Mouse (Mus musculus) ovary, postnatal 14 days (tissue): ENCODE measurements around the gene Borcs8.
A peak's percentile ranks its signal among the peaks of the same experiment; 100 is the strongest.

ENCODE experiments used
- DNase-seq: peaks from one replicate; pipeline ENCODE4 v3.0.0; 2022; ENCODE audit warnings: low spot score

Borcs8 gene

DNA sequence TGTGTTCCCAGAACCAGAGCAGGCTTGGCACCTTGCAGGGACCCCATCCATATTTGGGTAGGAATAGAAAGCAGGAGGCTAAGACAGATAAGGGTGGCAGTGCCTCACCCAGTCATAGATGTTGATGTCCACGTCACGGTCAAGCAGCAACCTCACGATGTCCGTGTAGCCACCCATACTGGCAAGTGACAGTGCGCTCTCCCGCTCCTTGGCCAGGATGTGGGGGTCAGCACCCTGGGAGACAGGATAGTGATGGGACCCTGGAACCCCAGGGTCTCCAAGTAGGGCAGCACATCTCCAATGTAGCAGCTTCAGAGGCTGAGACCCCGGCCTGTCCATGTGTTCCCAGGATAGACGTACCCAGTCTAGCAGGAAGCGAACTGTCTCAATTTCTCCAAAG, 4.4 kb upstream of the Borcs8 start:
- DNase-seq = no peak

DNA sequence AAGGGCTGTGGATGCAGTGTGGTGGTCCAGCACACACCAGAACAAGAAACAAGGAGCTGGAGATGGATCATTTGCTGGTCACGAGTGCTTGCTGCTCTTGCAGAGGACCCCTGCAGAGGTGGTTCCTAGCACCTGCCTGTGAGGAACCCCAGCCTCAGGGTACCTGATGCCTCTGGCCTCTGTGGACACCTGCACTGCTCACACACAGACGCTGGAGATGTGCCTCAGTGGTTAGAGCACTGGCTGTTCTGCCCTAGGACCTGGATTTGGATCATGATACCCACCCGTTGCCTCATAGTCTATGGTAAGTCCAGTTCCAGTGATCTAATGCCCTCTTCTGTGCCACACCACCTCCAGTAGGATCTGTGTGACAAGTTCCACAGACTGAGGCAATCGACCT, 2.7 kb upstream of the Borcs8 start:
- DNase-seq = no peak

GRCm38 (mm10) chr8:70137890-70138289, 1.4 kb upstream of the Borcs8 start:
- DNase-seq = no peak

- no peak for DNase-seq
Observed at GRCm38 (mm10) chr8:70139981-70140380, 682 bp downstream of the Borcs8 start.

- DNase-seq = no peak
Observed at GRCm38 (mm10) chr8:70147678-70148607, 8.6 kb downstream of the Borcs8 start.

GRCm38 (mm10) chr8:70150158-70150557, 10.9 kb downstream of the Borcs8 start:
- no peak for DNase-seq

DNA sequence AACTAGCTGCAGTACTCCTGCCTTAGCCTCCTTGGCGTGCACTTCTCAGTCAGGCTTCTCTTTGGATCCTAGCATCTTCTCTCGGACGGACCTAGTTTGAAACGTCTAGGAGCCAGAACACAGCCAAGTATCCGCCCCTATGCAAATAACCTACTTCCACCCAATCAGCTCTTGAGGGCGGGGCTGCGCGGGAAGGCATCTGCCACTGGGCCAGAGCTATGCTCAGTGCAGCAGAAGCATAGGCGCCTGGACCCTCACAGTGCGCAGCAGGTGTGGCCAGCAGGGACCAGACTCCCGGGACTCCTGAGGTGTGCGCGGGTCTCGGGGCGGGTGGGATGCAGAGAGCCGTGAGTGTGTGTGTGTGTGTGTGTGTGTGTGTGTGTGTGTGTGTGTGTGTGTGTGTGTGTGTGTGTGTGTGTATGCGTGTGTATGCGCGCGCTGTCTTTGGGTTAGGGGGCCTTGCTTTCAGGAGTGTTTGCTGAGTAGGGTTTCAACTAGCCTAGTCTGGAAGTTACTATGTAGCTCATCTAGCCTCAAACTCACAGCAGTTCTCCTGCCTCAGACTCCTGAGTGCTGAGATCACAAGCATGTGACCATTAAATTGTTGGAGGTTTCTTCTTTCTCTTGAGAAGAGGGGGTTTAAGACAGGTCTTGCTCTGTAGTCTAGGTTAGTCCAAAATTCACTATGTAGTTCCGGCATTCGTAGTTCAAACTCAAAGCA, 13.4 kb downstream of the Borcs8 start:
- DNase-seq = peak; percentile 56

- no peak for DNase-seq
Observed at GRCm38 (mm10) chr8:70157240-70157800, 18.0 kb downstream of the Borcs8 start.

DNA sequence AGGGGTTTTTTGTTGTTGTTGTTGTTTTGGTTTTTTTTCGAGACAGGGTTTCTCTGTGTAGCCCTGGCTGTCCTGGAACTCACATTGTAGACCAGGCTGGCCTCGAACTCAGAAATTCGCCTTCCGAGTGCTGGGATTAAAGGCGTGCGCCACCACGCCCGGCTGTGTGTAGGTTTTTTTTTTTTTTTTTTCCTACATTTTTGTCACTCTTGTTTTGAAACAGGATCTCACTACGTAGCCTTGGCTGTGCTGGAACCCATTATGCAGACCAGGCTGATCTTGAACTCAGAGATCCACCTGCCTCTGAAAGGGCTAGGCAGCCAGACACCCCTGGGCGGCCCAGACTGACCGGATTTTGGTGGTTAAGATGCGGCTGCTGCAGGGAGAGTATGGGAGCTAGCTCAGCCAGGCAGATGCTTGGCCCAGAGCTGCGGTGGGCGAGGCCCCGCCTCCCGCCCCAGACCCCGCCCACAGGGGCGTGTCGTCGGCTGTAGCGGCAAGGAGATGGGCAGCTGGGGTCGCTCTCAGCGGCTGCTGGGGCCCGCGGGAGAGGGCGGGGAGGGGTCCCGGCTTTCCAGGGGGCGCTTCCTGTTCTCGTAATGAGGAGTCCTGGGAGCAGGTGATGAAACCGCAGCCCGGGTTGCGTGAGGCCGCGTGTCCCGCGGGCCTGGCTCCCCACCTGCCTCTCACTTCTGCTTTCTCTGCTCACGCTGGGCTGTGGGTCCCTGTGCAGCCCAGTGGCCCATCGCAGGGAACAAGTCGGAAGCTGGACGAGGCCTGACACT, 19.0 kb downstream of the Borcs8 start:
- peak; percentile 59 for DNase-seq

DNA sequence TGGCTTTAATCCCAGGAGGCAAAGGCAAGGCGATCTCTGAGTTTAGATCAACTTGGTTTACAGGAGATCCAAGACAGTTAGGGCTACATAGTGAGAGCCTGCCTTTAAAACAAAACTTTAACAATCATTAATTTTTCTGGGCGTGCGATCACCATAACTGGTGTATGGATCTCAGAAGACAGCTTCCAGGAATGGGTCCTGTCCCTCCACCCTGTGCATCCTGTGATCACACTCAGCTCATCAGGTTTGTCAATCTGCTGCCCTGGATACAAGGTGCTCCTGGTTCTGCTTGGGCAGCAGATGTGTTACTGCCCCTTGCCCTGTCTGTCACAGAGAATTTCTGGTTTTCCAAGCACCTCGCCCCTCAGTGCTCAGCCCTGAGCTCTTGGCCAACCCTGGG, 19.9 kb downstream of the Borcs8 start:
- no peak for DNase-seq

GRCm38 (mm10) chr8:70160015-70160414, 20.7 kb downstream of the Borcs8 start:
- DNase-seq = no peak

- no peak for DNase-seq
Observed at GRCm38 (mm10) chr8:70163316-70163715, 24.0 kb downstream of the Borcs8 start.

DNA sequence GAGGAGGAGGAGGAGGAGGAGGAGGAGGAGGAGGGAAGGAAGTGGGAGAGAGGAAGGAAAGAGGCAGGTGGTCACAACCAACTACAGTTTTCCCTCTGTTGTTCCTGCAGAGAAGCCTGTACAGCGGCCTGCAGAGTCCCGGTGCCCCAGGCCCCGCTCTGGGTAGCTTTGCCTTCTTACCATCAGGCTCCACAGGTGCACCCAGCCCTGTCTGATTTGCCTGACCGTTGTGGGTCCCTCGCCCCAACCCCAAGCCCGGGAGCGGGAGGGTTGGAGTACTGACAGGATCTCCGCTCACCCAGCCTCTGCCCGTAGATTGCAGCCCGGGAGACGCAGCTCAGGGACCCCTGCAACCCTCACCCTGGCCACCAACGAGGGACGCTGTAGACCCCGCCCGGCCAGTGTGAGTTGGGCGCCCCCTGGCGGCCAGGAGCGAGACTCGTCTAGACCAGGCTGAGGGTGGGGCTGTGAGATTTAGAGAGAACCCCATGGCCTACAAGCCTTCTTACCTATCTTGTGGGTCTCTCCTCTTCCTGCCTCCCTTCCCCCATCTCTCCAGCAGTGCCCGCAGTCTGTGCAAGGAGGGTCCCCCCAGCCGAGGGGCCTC, 27.3 kb downstream of the Borcs8 start:
- DNase-seq = peak; percentile 74

- DNase-seq = no peak
Observed at GRCm38 (mm10) chr8:70170116-70170515, 30.8 kb downstream of the Borcs8 start.

GRCm38 (mm10) chr8:70170748-70171147, 31.4 kb downstream of the Borcs8 start:
- no peak for DNase-seq

DNA sequence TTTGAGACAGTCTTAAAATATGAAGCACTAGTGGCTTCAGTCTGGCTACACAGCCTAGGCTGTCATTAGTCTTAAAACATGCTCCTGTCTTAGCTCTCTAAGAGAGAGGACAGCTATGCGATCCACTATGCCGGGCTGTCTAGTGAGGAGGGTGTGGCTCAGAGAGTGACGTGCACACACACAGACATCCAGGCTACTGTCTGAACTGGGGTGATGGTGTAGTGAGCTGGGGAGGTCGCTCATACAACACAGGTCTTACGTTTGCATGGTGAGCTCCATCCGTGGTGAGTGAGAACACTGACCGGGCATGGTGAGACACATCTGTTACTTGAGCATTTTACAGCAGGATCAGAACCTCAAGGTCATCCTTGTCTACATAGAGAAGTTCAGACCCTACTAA, 31.9 kb downstream of the Borcs8 start:
- DNase-seq = no peak

GRCm38 (mm10) chr8:70172043-70172681, 32.9 kb downstream of the Borcs8 start, which contains the start of gene Tmem161a:
Gene Tmem161a, plus strand, starts transcription at chr8:70172356.
- peak; percentile 75 for DNase-seq

- DNase-seq = no peak
Observed at GRCm38 (mm10) chr8:70173320-70173719, 34.0 kb downstream of the Borcs8 start.

GRCm38 (mm10) chr8:70174079-70174478, 34.8 kb downstream of the Borcs8 start:
- no peak for DNase-seq

- no peak for DNase-seq
Observed at GRCm38 (mm10) chr8:70178231-70178630, 38.9 kb downstream of the Borcs8 start.

DNA sequence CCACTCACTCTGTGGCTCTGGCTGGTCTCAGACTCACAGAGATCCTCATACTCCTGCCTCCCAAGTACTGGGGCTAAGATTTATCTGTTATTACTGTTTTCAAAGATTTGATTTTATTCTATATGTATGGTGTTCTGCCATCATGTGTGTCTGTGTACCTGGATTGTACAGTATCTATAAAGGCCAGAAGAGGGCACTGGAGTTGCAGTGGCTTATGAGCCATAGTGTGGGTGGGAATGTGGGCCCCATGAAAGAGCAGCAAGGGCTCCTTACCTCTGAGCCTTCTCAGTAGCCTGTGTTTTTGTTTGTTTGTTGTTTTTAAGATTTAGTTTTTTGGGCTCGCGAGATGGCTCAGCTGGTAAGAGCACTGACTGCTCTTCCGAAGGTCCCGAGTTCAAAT, 39.8 kb downstream of the Borcs8 start:
- no peak for DNase-seq
